Mouse (Mus musculus) spleen, adult 2 months (tissue): Measurements from ENCODE around the gene Themis3. TPM values are rescaled to one million over a fixed set of nuclear protein-coding genes. Genes with fewer than 3 reads are reported as not detected.

ENCODE experiments used
- DNase-seq, 2 experiments: peaks; one replicate each; pipeline versions ENCODE4 v3.0.0 to v3.0.0-alpha.2; 2012 to 2021; ENCODE audit warnings: low spot score in 2 of 2, low read depth in 1 of 2
- H3K27ac ChIP-seq: fragments of 200-500 bp; 2 replicates; pipeline ENCODE4 v1.5.1; 2012; ENCODE audit warnings: low read length, inconsistent platforms; ENCODE audit not compliant: insufficient read depth
- H3K27me3 ChIP-seq: fragments of 200-500 bp; 2 replicates; pipeline ENCODE4 v1.6.1; 2012; ENCODE audit warnings: mild to moderate bottlenecking, moderate library complexity, low read length, inconsistent platforms; ENCODE audit not compliant: control insufficient read depth, insufficient read depth
- H3K36me3 ChIP-seq: fragments of 200-500 bp; 2 replicates; pipeline ENCODE4 v1.6.1; 2012; ENCODE audit warnings: mild to moderate bottlenecking, low read length, inconsistent platforms; ENCODE audit not compliant: control insufficient read depth, insufficient read depth
- H3K4me1 ChIP-seq: fragments of 200-500 bp; 2 replicates; pipeline ENCODE4 v1.6.1; 2011; ENCODE audit warnings: inconsistent platforms; ENCODE audit not compliant: control insufficient read depth, insufficient read depth, insufficient read length
- H3K4me3 ChIP-seq: fragments of 200-500 bp; 2 replicates; pipeline ENCODE4 v1.5.1; 2011; ENCODE audit warnings: mild to moderate bottlenecking, inconsistent platforms; ENCODE audit not compliant: insufficient read depth, insufficient read length; ENCODE audit errors: extremely low read depth
- CTCF ChIP-seq: fragments of 200-500 bp; IDR thresholded peaks from 2 replicates; pipeline ENCODE4 v1.5.1; 2011; ENCODE audit warnings: mild to moderate bottlenecking, inconsistent platforms; ENCODE audit not compliant: insufficient read depth, insufficient read length, insufficient replicate concordance; ENCODE audit errors: extremely low read depth
- POLR2A ChIP-seq: fragments of 200-500 bp; IDR thresholded peaks from 2 replicates; pipeline ENCODE4 v1.6.1; 2011; ENCODE audit warnings: low read depth, low read length, inconsistent platforms
- WGBS: fragments of 180-500 bp; shearing (Covaris S2); methylation state at CpG from one replicate; pipeline ENCODE4 v1.1.7; 2018; 5-methylcytosine and 5-hydroxymethylcytosine counted together
- polyA plus RNA-seq: library from polyadenylated mRNA; depleted of rRNA; stranded (reverse); fragments of >200 nt; gene quantifications from 2 replicates; pipeline ENCODE4 v1.2.3, GENCODE M21; 2012; rRNA removed

Themis3 gene
- polyA plus RNA-seq, 1 experiment = not detected

DNA sequence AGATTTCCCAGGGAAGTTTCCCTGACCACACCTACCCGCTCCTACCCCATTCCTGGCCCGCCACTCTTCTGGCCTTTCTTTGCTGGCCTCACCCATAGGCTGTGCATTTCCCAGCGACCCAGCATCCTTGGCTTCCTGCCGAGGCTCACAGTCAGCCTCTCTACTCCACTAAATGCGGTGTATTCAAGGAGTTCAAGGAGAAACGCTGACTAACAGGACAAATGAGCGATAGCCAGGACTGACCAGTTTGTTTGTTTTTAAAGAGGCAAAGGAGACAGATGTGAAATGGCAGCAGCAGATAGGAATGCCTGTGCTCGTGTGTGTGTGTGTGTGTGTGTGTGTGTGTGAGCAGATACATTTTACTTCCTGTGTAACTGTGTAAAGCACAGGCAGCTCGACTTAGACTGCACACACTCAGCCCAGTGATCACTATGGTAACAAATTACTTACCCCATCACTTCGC, 84.2 kb downstream of the Themis3 start:
- Histone ChIP-seq H3K27ac (no peak overlapping the region), H3K27me3 (no peaks in the 10 kb centered on the region), H3K4me3 (no peak overlapping the region), H3K36me3 (peaks cover 4% of the 10 kb centered on the region), H3K4me1 (peaks cover 2% of the 10 kb centered on the region; the same call in 1 of the 2 replicates)
- DNase-seq = no peak
- 70% methylated on average over 10 of the region's 10 CpGs for WGBS
- TF ChIP-seq CTCF (no peak), POLR2A (no peak)

DNA sequence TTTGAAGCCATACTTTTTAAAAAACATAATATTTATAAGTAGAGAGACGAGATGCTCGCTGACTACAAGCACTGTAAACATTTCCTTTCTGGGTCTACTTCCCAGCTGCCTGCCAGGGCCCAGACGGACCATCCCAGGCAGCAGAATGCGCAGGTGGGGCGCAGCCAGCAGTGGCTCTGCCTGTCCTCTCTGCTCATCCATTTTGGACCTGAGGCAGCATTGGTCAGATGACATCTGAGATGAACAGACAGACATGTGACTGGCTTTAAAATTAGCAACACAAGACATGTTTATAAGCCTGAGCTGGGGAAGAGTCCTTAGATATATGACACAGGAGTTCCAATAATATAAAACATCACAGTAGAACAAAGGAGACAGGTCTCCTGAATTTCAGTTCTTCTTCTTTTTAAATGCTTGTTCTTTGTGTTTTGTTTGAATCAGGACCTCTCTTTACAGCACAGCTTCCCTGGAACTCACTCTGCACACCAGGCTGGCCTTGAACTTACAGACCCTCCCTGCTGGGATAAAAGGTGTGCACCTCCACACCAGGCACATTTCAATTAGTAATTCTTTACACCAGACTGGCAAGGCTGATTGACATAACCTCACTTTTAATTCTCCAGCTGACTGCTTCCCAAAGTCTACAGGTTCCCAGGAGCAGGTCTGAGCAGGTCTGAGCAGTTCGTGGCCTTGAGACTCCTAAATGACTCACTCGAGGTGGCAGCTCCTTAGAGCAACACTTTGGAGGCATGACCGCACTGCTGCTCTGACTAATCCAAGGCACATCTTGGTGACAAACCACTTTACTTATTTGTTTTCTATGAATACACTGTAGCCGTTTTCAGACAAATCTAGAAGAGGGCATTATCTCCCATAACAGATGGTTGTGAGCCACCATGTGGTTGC, 87.1 kb downstream of the Themis3 start:
- TF ChIP-seq CTCF (no peak), POLR2A (no peak)
- Histone ChIP-seq H3K27ac (no peak overlapping the region), H3K36me3 (peaks cover 15% of the 10 kb centered on the region), H3K27me3 (no peaks in the 10 kb centered on the region), H3K4me3 (no peak overlapping the region), H3K4me1 (no peaks in the 10 kb centered on the region)
- no peak for DNase-seq
- WGBS = 92% methylated on average over 9 of the region's 9 CpGs

- no peak overlapping the region for H3K27ac ChIP-seq
- no peaks in the 10 kb centered on the region for H3K27me3 ChIP-seq
- 93% methylated on average over 8 of the region's 8 CpGs for WGBS
- no peak for DNase-seq
- TF ChIP-seq CTCF (no peak), POLR2A (no peak)
- H3K36me3 ChIP-seq = peaks cover 20% of the 10 kb centered on the region
- H3K4me1 ChIP-seq = no peaks in the 10 kb centered on the region
- no peak overlapping the region for H3K4me3 ChIP-seq
Observed at GRCm38 (mm10) chr17:66504964-66505363, 89.5 kb downstream of the Themis3 start.

Other genes starting within 250 kb of the Themis3 start
- 0.08 TPM in 2 replicates for gene Mtcl1, start 144.9 kb downstream of the Themis3 start, polyA plus RNA-seq
- 22.3 and 22.7 TPM in 2 replicates for gene Rab12, start 74.9 kb downstream of the Themis3 start, polyA plus RNA-seq